Mouse (Mus musculus): ENCODE measurements around the gene Epb41l1. TPM values are rescaled to one million over a fixed set of nuclear protein-coding genes. Genes with fewer than 3 reads are reported as not detected.

Gene Epb41l1
- polyA plus RNA-seq, 1 experiment from 2014 or later, result 3.1 TPM

GRCm38 (mm10) chr2:156430326-156430725 lies 9.6 kb downstream of the Epb41l1 start:
- no peak overlapping the region for H3K9ac ChIP-seq (ENCODE audit: low read length)
- 56% methylated on average over 4 of the region's 4 CpGs for WGBS
- DNase-seq (ENCODE audit: low spot score), result no peak
- H3K36me3 ChIP-seq (ENCODE audit: control insufficient read depth, insufficient read depth, low read length), result no peaks in the 10 kb centered on the region
- 0 out of 2 replicates have a peak, but pooled peaks cover 2% of the 10 kb centered on the region for H3K4me1 ChIP-seq (replicated peaks; ENCODE audit: control insufficient read depth, insufficient read depth, low read length)
- no peak overlapping the region for H3K4me3 ChIP-seq (ENCODE audit: low read depth, low read length)
- H3K27ac ChIP-seq (ENCODE audit: low read depth, low read length), result no peak overlapping the region
- ATAC-seq (replicated peaks; ENCODE audit: low FRiP score), result no peak
- no peaks in the 10 kb centered on the region for H3K27me3 ChIP-seq (ENCODE audit: control insufficient read depth, insufficient read depth, low read length)
- H3K4me2 ChIP-seq (ENCODE audit: low read depth, low read length, severe bottlenecking), result no peak overlapping the region
- no peaks in the 10 kb centered on the region for H3K9me3 ChIP-seq (ENCODE audit: control insufficient read depth, low read length)

DNA sequence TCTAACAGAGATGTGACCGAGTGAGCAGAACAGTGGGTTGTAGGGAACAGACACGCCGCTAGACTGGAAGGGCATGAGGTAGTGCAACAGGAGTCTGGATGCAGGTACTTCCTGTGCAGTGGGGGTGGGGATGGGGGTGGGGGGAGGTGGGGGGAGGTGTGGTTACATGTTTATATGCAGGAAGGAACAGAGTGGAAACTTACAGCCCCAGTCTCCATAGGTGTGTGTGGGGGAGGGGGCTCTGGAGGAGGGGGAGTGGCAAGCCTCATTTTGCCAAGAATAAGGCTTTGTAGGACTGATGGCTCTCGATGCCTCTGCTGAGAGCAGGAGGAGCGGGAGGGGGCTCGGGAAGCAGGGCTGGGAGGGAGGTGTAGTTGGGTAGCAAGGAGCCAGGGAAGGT lies 10.7 kb downstream of the Epb41l1 start:
- whole genome bisulfite sequencing, result 70% methylated on average over 6 of the region's 6 CpGs
- H3K4me2 ChIP-seq (ENCODE audit: low read depth, low read length, severe bottlenecking), result no peak overlapping the region
- no peaks in the 10 kb centered on the region for H3K36me3 ChIP-seq (ENCODE audit: control insufficient read depth, insufficient read depth, low read length)
- no peak for DNase-seq (ENCODE audit: low spot score)
- 0 out of 2 replicates have a peak, but pooled peaks cover 2% of the 10 kb centered on the region for H3K4me1 ChIP-seq (replicated peaks; ENCODE audit: control insufficient read depth, insufficient read depth, low read length)
- H3K9me3 ChIP-seq (ENCODE audit: control insufficient read depth, low read length), result no peaks in the 10 kb centered on the region
- no peak overlapping the region for H3K27ac ChIP-seq (ENCODE audit: low read depth, low read length)
- H3K4me3 ChIP-seq (ENCODE audit: low read depth, low read length), result no peak overlapping the region
- ATAC-seq (replicated peaks; ENCODE audit: low FRiP score), result no peak
- H3K27me3 ChIP-seq (ENCODE audit: control insufficient read depth, insufficient read depth, low read length), result no peaks in the 10 kb centered on the region
- H3K9ac ChIP-seq (ENCODE audit: low read length), result no peak overlapping the region

DNA sequence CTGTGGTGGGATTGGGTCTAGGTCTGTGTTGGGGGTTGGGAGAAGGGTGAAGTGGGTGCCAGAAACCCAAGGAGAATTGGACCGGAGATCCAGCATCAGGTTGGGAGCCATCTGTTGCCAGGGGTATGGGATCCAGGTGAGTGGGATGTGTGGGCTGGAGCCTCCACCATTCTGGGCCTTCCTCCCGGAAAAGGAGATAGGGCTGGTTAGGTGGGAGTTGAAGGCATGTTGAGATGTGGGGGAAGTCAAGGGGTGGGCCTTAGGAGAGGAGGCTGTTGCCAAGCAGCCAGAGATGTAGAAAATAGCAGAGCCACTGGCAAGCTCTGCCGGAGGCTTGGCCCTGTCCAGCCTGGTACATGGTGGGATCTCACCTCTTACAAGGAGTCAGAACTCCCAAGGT lies 11.4 kb downstream of the Epb41l1 start:
- Histone ChIP-seq H3K27ac (ENCODE audit: low read depth, low read length) (no peak overlapping the region), H3K36me3 (ENCODE audit: control insufficient read depth, insufficient read depth, low read length) (no peaks in the 10 kb centered on the region), H3K27me3 (ENCODE audit: control insufficient read depth, insufficient read depth, low read length) (no peaks in the 10 kb centered on the region), H3K4me3 (ENCODE audit: low read depth, low read length) (no peak overlapping the region), H3K9ac (ENCODE audit: low read length) (no peak overlapping the region), H3K9me3 (ENCODE audit: control insufficient read depth, low read length) (no peaks in the 10 kb centered on the region), H3K4me1 (replicated peaks; ENCODE audit: control insufficient read depth, insufficient read depth, low read length) (0 out of 2 replicates have a peak, but pooled peaks cover 2% of the 10 kb centered on the region), H3K4me2 (ENCODE audit: low read depth, low read length, severe bottlenecking) (no peak overlapping the region)
- ATAC-seq (replicated peaks; ENCODE audit: low FRiP score) (no peak), DNase-seq (ENCODE audit: low spot score) (no peak)
- WGBS, result 91% methylated on average over 3 of the region's 3 CpGs

GRCm38 (mm10) chr2:156432874-156433868 lies 12.5 kb downstream of the Epb41l1 start:
- no peaks in the 10 kb centered on the region for H3K36me3 ChIP-seq (ENCODE audit: control insufficient read depth, insufficient read depth, low read length)
- H3K9ac ChIP-seq (ENCODE audit: low read length), result no peak overlapping the region
- 50% methylated on average over 9 of the region's 9 CpGs for WGBS
- 0 out of 2 replicates have a peak, but pooled peaks cover 2% of the 10 kb centered on the region for H3K4me1 ChIP-seq (replicated peaks; ENCODE audit: control insufficient read depth, insufficient read depth, low read length)
- ATAC-seq (replicated peaks; ENCODE audit: low FRiP score), result no peak
- no peak overlapping the region for H3K27ac ChIP-seq (ENCODE audit: low read depth, low read length)
- H3K4me2 ChIP-seq (ENCODE audit: low read depth, low read length, severe bottlenecking), result no peak overlapping the region
- no peak overlapping the region for H3K4me3 ChIP-seq (ENCODE audit: low read depth, low read length)
- no peak for DNase-seq (ENCODE audit: low spot score)
- H3K9me3 ChIP-seq (ENCODE audit: control insufficient read depth, low read length), result no peaks in the 10 kb centered on the region
- H3K27me3 ChIP-seq (ENCODE audit: control insufficient read depth, insufficient read depth, low read length), result no peaks in the 10 kb centered on the region

DNA sequence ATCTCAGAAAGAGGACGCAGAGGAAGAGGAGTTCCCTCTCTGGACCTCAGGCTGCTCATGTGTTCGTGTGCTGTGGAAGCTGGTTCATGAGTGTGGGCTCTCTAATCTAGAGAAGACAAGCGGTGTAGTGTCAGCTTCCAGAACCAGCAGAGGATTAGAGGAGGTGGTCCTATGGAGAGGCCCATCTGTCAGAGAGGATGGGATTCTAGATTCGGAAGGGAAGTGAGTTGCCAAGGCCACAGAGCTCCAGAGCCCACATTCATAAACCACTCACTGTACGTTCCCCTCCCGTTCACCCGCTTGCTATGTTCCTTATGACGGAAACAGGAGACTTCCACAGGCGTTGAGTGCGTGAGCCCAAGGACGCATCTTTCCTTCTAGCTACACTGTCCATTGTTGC lies 16.9 kb downstream of the Epb41l1 start:
- H3K27me3 ChIP-seq (ENCODE audit: control insufficient read depth, insufficient read depth, low read length), result no peaks in the 10 kb centered on the region
- H3K9me3 ChIP-seq (ENCODE audit: control insufficient read depth, low read length), result no peaks in the 10 kb centered on the region
- no peak overlapping the region for H3K27ac ChIP-seq (ENCODE audit: low read depth, low read length)
- WGBS, result 89% methylated on average over 11 of the region's 11 CpGs
- no peaks in the 10 kb centered on the region for H3K36me3 ChIP-seq (ENCODE audit: control insufficient read depth, insufficient read depth, low read length)
- no peak overlapping the region for H3K4me3 ChIP-seq (ENCODE audit: low read depth, low read length)
- ATAC-seq (replicated peaks; ENCODE audit: low FRiP score) (no peak), DNase-seq (ENCODE audit: low spot score) (no peak)
- H3K4me2 ChIP-seq (ENCODE audit: low read depth, low read length, severe bottlenecking), result no peak overlapping the region
- H3K9ac ChIP-seq (ENCODE audit: low read length), result no peak overlapping the region
- 0 out of 2 replicates have a peak, but pooled peaks cover 2% of the 10 kb centered on the region for H3K4me1 ChIP-seq (replicated peaks; ENCODE audit: control insufficient read depth, insufficient read depth, low read length)

- no peak for ATAC-seq (replicated peaks; ENCODE audit: low FRiP score)
- Histone ChIP-seq H3K27ac (ENCODE audit: low read depth, low read length) (no peak overlapping the region), H3K9me3 (ENCODE audit: control insufficient read depth, low read length) (no peaks in the 10 kb centered on the region), H3K4me1 (replicated peaks; ENCODE audit: control insufficient read depth, insufficient read depth, low read length) (no peaks in the 10 kb centered on the region), H3K27me3 (ENCODE audit: control insufficient read depth, insufficient read depth, low read length) (no peaks in the 10 kb centered on the region), H3K9ac (ENCODE audit: low read length) (no peak overlapping the region), H3K4me3 (ENCODE audit: low read depth, low read length) (no peak overlapping the region), H3K36me3 (ENCODE audit: control insufficient read depth, insufficient read depth, low read length) (no peaks in the 10 kb centered on the region), H3K4me2 (ENCODE audit: low read depth, low read length, severe bottlenecking) (no peak overlapping the region)
- no peak for DNase-seq (ENCODE audit: low spot score)
- 41% methylated on average over 11 of the region's 11 CpGs for WGBS
Measured at GRCm38 (mm10) chr2:156439666-156440462, 19.2 kb downstream of the Epb41l1 start.

DNA sequence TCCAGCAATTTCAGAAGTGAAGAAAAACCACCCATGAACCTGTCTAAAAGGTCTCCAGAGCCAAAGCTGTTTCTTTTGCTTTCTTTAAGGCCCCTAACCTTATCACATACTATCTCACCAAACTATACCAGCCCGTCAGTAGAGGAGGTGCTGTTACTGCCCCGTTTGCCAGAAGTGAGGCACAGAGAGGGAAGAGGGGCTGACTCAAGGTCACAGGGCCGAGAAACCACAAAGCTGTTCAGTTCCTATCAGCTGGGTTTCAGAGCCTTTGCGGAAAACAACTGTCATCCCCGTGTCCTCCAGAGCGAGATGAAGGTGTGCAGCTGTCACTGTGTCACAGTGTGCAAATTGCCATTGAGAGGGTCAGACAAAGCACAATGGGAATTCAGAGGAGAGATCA lies 21.2 kb downstream of the Epb41l1 start:
- H3K4me2 ChIP-seq (ENCODE audit: low read depth, low read length, severe bottlenecking), result no peak overlapping the region
- no peaks in the 10 kb centered on the region for H3K27me3 ChIP-seq (ENCODE audit: control insufficient read depth, insufficient read depth, low read length)
- H3K36me3 ChIP-seq (ENCODE audit: control insufficient read depth, insufficient read depth, low read length), result no peaks in the 10 kb centered on the region
- no peak overlapping the region for H3K4me3 ChIP-seq (ENCODE audit: low read depth, low read length)
- H3K9me3 ChIP-seq (ENCODE audit: control insufficient read depth, low read length), result no peaks in the 10 kb centered on the region
- DNase-seq (ENCODE audit: low spot score) (no peak), ATAC-seq (replicated peaks; ENCODE audit: low FRiP score) (no peak)
- H3K4me1 ChIP-seq (replicated peaks; ENCODE audit: control insufficient read depth, insufficient read depth, low read length), result no peaks in the 10 kb centered on the region
- H3K27ac ChIP-seq (ENCODE audit: low read depth, low read length), result no peak overlapping the region
- WGBS, result 74% methylated on average over 6 of the region's 6 CpGs
- H3K9ac ChIP-seq (ENCODE audit: low read length), result no peak overlapping the region

- no peaks in the 10 kb centered on the region for H3K9me3 ChIP-seq (ENCODE audit: control insufficient read depth, low read length)
- WGBS, result 66% methylated on average over 1 of the region's 1 CpGs
- H3K36me3 ChIP-seq (ENCODE audit: control insufficient read depth, insufficient read depth, low read length), result no peaks in the 10 kb centered on the region
- no peak overlapping the region for H3K4me2 ChIP-seq (ENCODE audit: low read depth, low read length, severe bottlenecking)
- H3K27me3 ChIP-seq (ENCODE audit: control insufficient read depth, insufficient read depth, low read length), result no peaks in the 10 kb centered on the region
- no peak overlapping the region for H3K4me3 ChIP-seq (ENCODE audit: low read depth, low read length)
- H3K4me1 ChIP-seq (replicated peaks; ENCODE audit: control insufficient read depth, insufficient read depth, low read length), result no peaks in the 10 kb centered on the region
- H3K27ac ChIP-seq (ENCODE audit: low read depth, low read length), result no peak overlapping the region
- no peak for ATAC-seq (replicated peaks; ENCODE audit: low FRiP score)
- no peak for DNase-seq (ENCODE audit: low spot score)
- no peak overlapping the region for H3K9ac ChIP-seq (ENCODE audit: low read length)
Measured at GRCm38 (mm10) chr2:156443323-156443722, 22.6 kb downstream of the Epb41l1 start.

All from forebrain, embryonic 11.5 days (tissue).